Mouse (Mus musculus): ENCODE results near the gene Cotl1. TPM values are rescaled to one million over a fixed set of nuclear protein-coding genes. Genes with fewer than 3 reads are reported as not detected.

The Cotl1 gene
- total RNA-seq, 2 experiments from 2014 or later, result 17.5 to 19.0 TPM

GRCm38 (mm10) chr8:119839419-119840021 lies 824 bp downstream of the Cotl1 start:
- intact Hi-C loops (cut with DNase I), result loop anchor here (2.0 to 5.0 kb wide), 2 partner anchors 15 to 142 kb away; no protein-coding TSS in a partner anchor
- DNase-seq, result no peak

GRCm38 (mm10) chr8:119838983-119839340 lies 1.4 kb downstream of the Cotl1 start:
- intact Hi-C loops (cut with DNase I), result loop anchor here (2.0 kb wide), 1 partner anchor 14 kb away; no protein-coding TSS in a partner anchor
- DNase-seq, result no peak

GRCm38 (mm10) chr8:119838100-119838982 lies 2.0 kb downstream of the Cotl1 start:
- intact Hi-C loops (cut with DNase I), result loop anchor here (2.0 kb wide), 1 partner anchor 14 kb away; no protein-coding TSS in a partner anchor
- no peak for DNase-seq

GRCm38 (mm10) chr8:119837553-119838071 lies 2.7 kb downstream of the Cotl1 start:
- intact Hi-C loops (cut with DNase I), result loop anchor here (2.0 kb wide), 1 partner anchor 13 kb away; no protein-coding TSS in a partner anchor
- peak in 1 of 2 experiments; percentile 32 for DNase-seq

- DNase-seq, result no peak
- intact Hi-C loops (cut with DNase I), result no loop called here
Measured at GRCm38 (mm10) chr8:119836831-119837230, 3.5 kb downstream of the Cotl1 start.

GRCm38 (mm10) chr8:119835270-119835669 lies 5.1 kb downstream of the Cotl1 start:
- intact Hi-C loops (cut with DNase I), result no loop called here
- DNase-seq, result no peak

GRCm38 (mm10) chr8:119834676-119835075 lies 5.7 kb downstream of the Cotl1 start:
- intact Hi-C loops (cut with DNase I), result no loop called here
- DNase-seq, result no peak

GRCm38 (mm10) chr8:119832931-119833330 lies 7.4 kb downstream of the Cotl1 start:
- no peak for DNase-seq
- intact Hi-C loops (cut with DNase I), result no loop called here

- DNase-seq, result no peak
Measured at GRCm38 (mm10) chr8:119832101-119832617, 8.2 kb downstream of the Cotl1 start.

GRCm38 (mm10) chr8:119831336-119831995 lies 8.9 kb downstream of the Cotl1 start:
- peak; percentile 62 to 68 for DNase-seq
- intact Hi-C loops (cut with DNase I), result no loop called here

More at GRCm38 (mm10) chr8:119832101-119832617, 8.2 kb downstream of the Cotl1 start:
- intact Hi-C loops (cut with DNase I), result no loop called here

- DNase-seq, result no peak
- intact Hi-C loops (cut with DNase I), result no loop called here
Measured at GRCm38 (mm10) chr8:119830589-119830988, 9.8 kb downstream of the Cotl1 start.

- intact Hi-C loops (cut with DNase I), result no loop called here
- DNase-seq, result no peak
Measured at GRCm38 (mm10) chr8:119829870-119830580, 10.3 kb downstream of the Cotl1 start.

GRCm38 (mm10) chr8:119829420-119829819 lies 10.9 kb downstream of the Cotl1 start:
- intact Hi-C loops (cut with DNase I), result no loop called here
- DNase-seq, result no peak

- no peak for DNase-seq
- intact Hi-C loops (cut with DNase I), result no loop called here
Measured at GRCm38 (mm10) chr8:119829015-119829414, 11.3 kb downstream of the Cotl1 start.

- intact Hi-C loops (cut with DNase I), result no loop called here
- DNase-seq, result no peak
Measured at GRCm38 (mm10) chr8:119827721-119828153, 12.6 kb downstream of the Cotl1 start.

GRCm38 (mm10) chr8:119826982-119827381 lies 13.4 kb downstream of the Cotl1 start:
- no peak for DNase-seq
- intact Hi-C loops (cut with DNase I), result no loop called here

- DNase-seq, result peak in 1 of 2 experiments; percentile 31
- intact Hi-C loops (cut with DNase I), result loop anchor here (2.0 kb wide), 1 partner anchor 13 kb away; no protein-coding TSS in a partner anchor
Measured at GRCm38 (mm10) chr8:119825950-119826730, 14.2 kb downstream of the Cotl1 start.

- peak in 1 of 2 experiments; percentile 31 for DNase-seq
- intact Hi-C loops (cut with DNase I), result loop anchor here (2.0 kb wide), 1 partner anchor 14 kb away; no protein-coding TSS in a partner anchor
Measured at GRCm38 (mm10) chr8:119824809-119825273, 15.5 kb downstream of the Cotl1 start.

- intact Hi-C loops (cut with DNase I), result loop anchor here (2.0 kb wide), 1 partner anchor 15 kb away; no protein-coding TSS in a partner anchor
- DNase-seq, result peak in 1 of 2 experiments; percentile 53
Measured at GRCm38 (mm10) chr8:119824100-119824499, 16.2 kb downstream of the Cotl1 start.
